Mouse (Mus musculus): ENCODE measurements at regions not wholly inside any gene's neighbourhood (a gene's known extent, or its start where the extent isn't known, plus 50 kb on each side); places are given as distances from the start of the nearest gene placed in this dataset.

DNA sequence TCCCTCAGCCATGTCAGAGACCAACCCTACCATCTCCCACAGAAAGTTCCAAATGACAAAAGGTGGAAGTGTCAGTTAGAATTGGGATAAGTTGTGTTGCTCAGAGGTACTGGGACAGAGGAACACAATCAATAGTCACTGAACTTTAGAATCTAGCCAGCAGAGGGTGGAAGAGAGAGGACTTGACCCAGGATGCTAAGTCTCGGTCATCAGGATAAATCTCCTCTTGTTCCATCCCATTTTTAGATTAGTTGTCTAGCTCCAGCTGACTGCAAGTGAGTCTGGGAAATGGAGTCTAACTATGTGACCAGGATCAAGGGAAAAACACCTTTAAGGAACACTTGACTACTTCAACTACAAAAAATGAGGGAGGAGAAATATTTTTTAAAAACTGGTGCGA is 91.5 kb downstream of the Fam84b start:
- peak; percentile 78 for DNase-seq

DNA sequence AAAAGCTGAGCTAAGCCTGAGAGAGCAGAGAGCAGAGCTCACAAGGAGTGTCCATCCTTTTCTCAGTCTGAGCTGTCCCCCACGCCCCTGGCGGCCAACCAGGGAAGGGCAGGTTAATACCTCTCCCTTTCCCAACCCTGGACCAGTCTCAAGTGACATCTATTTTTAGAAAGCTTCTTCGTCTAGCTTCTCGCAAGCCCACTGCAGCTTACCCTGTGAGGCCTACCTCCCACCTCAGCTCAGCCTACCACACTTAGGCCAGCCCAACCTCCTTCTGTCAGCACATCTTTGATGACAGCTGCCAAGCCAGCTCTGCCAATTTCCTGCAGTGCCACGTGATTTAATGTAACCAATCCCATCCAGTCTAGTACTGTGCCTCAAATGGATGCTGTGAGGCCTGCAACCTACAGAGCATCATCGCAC is 93.6 kb downstream of the Fam84b start:
- peak; percentile 75 for DNase-seq

DNA sequence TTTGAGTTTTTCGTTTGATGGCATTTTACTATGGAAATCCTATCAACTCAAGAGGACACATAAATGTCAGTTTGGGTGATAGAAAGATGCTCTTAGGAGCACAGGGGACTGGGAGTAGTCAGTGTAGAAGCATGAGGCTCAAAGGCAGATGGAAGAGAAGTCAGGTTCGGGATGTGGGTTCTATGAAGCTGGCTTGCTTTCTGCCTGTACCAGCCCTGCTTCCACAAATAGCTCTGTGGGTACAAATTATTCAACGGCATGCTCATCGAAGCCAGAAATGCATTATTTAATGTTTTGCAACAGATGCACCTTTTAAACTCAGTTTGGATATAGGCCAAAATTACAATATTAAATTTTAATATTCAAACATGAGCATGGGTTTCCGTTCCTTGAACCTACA is 99.3 kb downstream of the Fam84b start:
- no peak for DNase-seq

DNA sequence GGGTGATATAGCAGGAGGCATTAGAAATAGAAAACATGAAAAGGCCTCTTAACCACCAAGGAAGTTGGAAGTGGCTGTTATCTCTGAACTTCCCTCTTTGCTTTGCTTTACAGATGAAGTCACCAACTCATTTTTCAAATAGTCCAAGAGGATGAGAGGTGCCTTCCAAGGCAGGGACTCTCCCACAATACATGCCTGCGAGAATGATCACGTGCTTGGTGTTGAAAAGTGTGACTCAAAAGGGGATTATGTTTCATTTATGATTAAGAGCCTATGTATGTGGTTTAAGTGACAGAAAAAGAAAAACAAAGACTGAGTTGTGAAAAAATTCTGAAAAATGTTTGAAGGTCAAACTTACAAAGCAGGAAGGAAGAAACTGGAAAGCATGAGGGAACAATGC is 114.0 kb downstream of the Fam84b start:
- DNase-seq = no peak

DNA sequence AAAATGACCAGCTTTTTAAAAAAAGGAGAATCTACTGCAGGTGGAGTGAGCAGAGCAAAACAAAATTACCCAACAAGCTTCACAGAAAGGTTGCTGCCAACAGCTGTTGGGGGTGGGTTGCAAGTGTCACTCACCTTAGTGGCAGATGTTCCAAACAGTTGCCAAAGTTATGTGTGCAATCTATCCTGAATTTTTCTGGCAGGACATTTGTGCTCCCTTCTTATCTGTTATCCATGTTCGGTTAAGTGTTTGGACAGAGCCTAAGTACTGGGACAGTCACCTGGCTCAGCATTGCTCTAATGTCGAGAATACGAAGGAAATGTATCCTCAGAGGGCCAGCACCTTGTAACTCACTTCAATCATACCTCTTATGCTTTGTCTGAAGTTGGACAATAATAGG is 115.3 kb downstream of the Fam84b start:
- DNase-seq = no peak

DNA sequence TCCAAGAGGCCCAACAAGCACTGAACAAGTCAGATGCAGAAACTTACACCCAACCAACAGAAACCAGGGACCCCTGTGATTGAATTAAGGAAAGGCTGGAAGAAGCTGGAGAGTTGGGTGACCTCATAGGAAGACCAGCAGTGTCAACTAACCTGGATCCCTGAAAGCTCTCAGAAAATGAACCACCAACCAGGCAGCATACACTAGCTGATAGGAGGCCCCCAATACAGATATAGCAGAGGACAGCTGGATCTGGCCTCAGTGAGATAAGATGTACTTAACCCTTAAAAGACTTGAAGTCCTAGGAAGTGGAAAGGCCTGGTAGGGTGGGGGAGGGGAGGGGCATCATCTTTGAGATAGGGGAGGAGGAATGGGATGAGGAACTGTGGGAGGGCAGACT is 121.2 kb downstream of the Fam84b start:
- no peak for DNase-seq

DNA sequence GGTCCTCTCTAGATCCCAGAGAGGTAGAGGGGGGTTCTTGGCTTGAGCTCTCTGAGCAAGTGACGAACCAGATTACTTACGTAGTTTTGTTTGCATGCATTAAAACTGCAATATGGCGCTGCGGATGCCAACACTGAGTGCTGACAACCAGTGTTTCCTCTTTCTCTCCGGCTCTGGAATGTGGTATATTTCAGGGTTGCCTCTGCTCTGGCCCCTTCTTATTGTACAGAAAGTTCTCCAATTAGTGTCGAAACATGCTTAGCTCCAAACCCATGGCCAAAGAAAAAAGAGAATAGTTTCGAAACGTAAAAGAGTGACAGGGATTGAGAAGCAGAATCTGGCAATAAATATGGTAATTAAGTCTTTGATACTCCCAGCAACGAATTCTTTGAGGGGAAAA is 124.8 kb downstream of the Fam84b start:
- no peak for DNase-seq

DNA sequence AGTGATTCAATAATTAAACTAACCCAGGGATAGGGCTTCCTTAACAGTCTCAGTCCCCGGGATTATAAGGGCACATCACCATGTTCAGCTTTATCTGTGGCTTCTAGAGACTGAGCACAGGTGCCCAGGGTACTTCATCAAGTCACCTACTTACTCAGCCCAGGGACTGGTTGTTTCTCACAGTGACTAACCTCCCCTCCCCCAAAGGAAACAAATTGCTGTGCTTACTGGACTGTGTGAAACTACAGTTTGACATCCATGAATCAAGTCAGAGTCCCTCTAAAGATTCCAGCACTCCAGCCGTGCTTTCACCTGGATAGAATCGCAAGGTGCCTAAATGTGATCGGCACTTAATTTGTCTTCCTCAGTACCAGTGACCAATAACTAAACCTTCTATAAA is 125.2 kb downstream of the Fam84b start:
- peak; percentile 34 for DNase-seq

DNA sequence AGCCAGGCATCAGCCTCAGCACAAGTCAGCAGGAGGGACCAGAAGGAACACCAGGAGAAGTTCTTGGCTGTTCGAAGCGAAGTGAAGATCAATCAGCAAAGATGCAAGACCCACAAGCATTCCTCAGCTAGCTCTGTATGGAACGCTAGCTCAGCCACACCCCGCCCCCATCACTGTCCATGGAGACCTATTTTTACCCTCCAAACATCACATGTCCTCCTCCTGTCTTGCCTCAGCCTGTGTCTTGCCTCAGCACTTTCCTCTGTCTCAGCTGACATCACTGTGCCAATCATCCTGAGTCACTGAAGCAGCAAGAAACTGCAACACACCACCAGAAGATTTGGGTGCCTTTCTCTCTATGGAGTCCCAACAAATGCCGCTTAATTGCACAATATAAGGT is 134.2 kb downstream of the Fam84b start:
- DNase-seq = no peak

DNA sequence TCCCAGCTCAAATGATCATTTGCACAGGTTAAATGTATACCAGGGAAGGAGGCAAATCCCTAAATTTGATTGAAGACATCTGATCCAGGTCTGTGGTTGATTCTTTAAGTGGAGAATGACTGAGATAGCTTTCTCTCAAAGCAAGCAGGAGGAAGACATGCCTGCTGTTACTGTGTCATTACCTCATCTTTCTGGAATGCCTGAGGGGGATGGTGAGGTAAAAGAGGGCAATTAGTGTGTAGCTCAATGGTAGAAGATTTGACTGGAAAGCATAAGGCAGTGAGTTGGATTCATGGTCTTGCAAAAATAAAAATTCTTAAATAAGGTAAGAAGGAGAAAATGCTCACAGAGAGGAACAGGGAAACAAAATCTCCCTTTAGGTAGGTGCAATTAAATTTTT is 144.9 kb downstream of the Fam84b start:
- DNase-seq = no peak

DNA sequence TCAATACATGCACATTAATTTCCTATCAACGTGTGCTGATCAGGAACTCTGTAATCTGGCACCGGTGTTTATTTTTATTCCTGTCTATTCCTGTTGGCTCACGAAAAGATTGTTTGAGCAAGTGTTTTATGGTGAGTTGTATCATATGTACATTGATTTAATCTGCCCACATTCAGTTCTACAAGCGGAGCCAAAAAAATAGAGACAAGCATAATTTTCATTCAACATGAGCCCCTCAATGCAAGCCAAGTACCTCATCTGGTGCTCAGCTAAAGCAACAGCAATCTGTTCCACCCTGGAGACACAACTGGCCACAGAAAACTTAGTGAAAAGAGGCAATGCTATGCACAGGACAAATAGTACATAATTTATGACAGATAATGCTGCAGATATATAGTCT is 147.6 kb downstream of the Fam84b start:
- no peak for DNase-seq

DNA sequence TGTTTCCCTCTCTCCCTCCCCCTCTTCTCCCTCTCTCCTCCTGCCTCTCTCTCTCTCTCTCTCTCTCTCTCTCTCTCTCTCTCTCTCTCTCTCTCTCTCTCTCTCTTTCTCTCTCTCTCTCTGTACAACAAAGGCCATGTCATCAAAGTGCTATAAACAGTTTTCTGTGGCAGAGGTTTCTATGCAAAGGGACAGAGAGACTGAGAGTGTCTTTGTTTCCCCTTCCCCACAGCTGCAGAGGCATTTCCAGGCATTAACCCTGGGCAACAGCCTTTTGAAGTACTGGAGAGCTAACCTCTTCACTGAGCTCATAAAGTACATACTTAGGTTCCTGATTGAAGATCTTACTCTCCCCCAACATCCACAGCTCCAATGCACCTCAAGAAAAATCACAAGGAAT is 152.3 kb downstream of the Fam84b start:
- no peak for DNase-seq

DNA sequence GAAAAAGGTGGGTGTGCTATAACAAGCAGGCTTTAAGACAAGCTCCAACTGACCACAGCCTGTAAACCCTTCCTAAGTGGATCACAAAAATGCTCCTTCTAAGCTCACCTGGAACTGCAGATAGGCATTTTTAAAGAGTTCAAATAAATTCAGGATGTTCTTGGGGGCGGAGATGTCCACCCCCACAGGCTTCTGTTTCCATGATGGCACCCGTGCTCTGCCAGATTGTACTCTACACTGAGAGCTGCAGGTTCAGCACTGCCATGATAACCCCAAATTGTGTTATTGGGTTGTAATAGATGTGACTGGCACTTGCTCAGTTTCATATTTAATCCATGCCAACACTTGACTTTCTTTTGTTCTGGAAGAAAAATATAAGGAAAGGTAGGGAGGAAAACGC is 158.8 kb downstream of the Fam84b start:
- no peak for DNase-seq

DNA sequence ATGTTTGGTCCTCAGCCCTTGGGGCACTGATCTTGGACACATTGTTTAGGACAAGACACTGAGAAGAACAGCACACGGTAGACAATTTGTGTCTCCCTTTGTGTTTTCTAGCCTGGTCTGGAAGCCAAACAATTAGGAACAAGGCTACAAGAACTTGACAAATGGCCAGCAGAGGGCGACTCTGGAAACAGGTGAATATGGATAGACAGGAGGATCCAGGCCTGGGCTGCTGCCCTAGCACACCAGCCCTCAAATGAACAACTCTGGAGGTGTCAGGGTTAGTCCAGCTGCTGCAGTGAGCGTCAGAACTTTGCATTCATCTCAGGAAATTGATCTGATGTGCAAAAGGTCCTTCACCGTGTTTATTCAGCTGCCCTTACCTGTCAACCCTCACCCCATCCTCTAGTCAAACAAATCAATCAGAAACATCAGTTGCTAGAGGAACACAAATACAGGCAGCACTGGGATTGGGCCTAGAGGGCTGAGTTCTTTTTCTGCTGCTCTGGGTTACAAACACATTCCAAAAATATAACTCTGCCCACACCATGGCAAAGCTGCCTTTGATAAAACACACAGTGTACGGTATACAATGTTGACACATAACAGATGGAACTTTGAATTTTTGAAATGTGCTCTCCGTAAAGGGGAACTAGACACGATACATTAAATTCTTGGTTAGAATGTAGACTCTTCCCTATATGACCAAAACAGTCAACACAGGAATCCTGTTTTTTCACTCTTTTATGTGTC is 159.7 kb downstream of the Fam84b start:
- DNase-seq = peak; percentile 58

DNA sequence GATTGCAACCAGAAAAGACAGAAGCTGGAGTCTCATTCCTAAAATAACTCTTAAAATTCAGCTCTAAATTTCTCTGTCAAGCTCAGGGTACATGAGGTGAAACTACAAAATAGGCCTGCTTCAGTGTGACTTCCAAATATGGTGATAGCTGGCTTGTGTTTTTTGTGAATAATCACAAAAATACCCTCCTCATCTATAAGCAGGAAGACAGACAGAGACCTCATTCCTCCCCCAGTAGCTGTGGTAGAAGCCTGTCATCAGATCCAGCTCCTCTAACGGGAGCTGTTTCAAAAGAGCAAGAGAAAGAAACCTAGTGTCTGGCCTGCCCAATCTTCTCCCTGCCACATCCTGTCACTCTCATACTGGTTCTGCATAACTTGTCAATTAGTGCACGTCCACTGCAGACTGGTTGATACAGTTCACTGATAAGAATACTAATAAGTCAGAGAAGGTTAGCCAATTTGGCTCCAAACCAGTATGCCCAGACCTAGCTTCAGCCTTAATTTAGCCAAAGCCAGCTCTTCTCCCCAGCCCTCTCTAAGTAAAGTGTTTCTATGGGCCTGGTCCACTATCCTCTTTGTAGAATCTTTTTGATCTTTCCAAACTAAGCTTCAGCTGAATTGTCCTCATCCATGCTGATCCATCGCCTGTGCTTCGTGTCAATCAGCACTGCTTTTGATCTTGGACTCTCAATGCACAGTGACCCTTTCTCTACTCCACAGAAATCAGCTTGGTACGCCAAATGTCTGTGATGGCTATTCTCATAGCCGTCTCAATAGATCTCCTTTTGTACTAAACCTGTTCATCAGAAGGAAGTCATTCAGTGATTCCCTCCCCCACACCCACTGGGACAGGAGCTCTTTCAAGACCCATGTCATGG is 160.6 kb downstream of the Fam84b start:
- peak; percentile 4 for DNase-seq

DNA sequence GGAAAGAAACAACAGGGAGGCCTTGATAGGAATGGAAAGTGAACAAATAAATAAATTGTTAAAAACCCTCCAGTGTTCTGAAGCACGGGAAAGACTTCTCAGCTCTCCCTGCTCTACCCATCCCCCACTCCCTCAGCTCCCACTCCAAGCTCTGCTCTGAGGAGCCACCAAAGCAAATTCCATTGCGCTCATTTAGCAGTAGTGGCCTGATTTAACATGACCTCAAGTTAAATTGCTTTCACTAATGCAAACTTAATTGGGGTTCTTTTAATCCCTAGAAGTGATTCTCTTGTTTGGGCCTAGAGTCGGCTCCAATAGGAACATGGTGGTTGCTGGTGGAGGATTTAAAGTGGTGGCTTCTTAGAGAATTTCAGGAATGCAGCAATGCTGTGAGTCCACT is 161.4 kb downstream of the Fam84b start:
- DNase-seq = peak; percentile 6

DNA sequence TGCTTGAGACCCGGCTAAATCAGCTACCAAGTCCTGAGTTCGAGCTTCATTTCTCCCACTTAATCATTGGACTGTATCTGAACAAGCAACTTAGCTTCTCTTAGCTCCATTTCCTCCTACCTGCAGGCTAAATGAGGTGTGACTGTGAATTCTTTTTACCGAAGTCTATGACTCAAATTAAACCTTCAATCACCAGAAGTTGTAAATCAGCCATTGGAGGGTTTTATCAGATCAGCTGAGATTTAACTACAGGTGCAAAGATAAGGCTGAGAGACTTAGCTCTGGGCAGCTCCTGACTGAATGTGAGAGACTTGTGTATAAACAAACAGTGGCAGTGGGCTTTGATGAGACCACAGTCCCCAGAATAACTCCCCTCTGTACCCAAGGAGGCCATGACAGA is 176.2 kb downstream of the Fam84b start:
- no peak for DNase-seq

DNA sequence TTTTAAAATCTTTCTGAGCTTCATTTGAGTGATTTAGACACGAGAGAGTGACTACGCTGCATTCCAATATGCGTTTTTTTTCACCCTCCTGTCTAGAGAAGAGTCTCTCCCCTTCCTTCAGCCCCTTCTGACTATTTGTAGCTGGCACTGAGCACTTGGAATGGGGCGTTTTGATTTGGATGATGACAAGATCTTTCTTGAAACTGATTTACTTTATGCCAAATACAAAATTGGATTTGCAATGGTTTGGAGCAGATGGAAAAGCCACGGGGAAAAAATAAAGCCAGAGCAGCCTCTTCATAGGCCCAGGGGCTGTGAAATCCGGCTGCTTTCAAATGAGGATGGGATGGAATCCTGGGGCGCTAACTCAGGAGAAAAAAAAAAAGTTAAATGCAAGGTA is 196.0 kb downstream of the Fam84b start:
- no peak for DNase-seq

DNA sequence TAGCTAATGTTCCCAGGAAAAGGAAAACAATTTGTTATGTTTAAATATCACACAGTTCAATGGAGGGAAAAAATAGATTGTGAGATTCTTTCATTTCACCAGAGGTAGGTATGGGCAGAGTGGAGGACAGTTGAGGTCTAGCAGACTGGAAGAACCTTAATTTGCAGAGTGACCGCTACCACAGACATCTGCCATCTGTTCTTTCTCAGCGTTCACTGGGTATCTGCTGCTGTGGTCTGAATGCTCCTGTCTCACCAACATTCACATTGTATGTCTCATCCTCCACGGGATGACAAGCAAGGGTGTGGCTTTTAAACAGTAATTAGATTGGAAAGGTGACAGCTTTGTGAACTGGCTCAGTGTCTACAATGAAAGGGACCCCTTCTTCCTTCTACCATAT is 198.5 kb downstream of the Fam84b start:
- no peak for DNase-seq

DNA sequence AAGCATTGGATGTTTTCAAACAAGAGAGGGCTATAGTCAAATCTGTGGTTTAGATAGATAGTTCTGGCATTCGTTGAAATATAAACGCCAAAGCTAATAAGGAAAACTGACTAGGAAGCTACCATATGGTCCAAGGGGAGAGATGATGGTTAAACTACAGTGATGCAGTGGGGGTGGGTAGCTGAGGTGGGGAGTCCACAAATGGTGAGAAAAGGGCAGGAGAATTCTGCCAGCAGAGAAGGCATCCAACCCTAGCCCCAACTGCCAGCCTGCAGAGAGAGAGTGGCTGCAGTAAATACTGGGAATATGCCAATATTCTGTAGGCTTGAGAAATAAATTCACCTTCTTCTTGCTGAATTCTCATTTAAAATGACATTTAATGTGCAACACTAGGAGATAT is 204.3 kb downstream of the Fam84b start:
- no peak for DNase-seq

DNA sequence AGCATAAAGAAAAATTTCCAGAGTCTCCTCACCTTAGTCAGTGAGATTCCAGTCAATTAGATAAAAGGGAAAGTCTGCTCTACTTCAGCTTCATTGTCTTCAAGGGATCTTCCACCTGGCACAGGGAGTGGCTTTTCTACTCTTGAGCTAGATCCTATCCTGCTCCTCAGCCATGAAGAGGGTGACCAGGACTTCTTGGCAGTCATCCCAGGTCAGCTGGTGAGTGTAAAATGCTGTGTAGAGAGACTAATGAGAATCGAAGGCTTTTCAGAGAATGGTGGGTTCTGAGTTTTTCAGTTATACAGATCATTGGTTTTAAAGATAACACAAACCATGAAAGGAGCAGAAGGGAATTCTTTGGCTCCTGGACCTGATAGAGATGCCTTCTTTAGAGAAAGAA is 211.8 kb downstream of the Fam84b start:
- no peak for DNase-seq

DNA sequence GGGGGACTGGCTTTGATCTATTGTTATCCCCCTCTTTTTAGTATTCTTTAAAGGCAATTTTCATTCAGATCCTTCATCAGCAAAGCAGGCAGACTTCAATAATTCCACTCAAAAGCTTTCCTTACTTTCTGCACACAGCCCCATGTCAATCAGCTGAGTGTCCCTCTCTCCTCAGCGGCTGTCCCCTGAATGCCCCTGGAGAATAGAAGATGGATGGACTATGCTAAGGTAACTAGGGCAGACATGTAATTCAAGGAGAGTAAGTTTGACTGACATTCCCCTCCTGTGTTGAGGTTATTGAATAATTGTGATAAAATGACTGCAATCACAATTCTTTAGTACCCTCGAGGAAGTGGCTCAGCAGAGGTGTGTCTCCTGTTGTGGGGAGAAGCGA is 220.1 kb downstream of the Fam84b start:
- DNase-seq = no peak

DNA sequence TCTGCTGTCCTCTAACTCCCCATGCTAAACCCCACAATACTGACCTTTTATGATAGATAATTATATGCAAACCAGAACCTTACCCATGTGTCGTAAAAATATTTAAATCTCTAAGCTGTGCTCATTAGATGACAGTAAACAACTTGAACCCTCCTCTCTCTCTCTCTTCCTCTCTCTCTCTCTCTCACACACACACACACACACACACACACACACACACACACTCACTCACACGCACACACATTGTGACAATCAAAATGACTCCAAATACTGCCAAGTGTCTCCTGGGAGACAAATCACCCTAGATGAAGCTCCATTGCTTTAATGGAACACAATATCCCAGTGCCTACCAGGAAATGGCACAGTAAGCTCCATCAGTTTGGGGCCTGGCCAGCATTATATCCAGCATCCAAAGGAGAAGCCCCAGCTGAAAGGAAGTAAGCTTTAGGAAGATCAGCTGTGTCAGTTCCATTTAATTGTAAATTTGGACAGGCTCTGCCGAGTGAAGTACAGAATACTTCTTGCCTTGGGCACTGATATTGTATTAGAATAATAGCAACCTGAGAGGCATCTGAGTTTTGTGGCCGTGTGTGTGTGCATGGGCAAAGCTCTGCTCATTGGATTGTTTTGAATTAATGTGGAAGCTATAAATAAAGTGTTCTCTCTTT is 220.7 kb downstream of the Fam84b start:
- no peak for DNase-seq
